Mouse (Mus musculus) liver, embryonic 12.5 days (tissue): ENCODE data around the gene Mterf1b. TPM values are rescaled to one million over a fixed set of nuclear protein-coding genes. Genes with fewer than 3 reads are reported as not detected.

Experiments
- polyA plus RNA-seq: library from polyadenylated mRNA; unstranded; fragments of >200 nt; fragmentation: Nextera tagmentation; extraction: Ambion mirVana; gene quantifications from 2 replicates; pipeline ENCODE4 v1.2.1, GENCODE M21; 2016

Gene Mterf1b
- polyA plus RNA-seq, 1 experiment from 2014 or later, result 3.6 TPM

Other genes with a start within 250 kb of the Mterf1b start
- 54.8 and 61.2 TPM in 2 replicates for gene Cyp51, start 87.6 kb upstream of the Mterf1b start, polyA plus RNA-seq